Mouse (Mus musculus): ENCODE results near the gene Faap100.

The Faap100 gene

GRCm38 (mm10) chr11:120352571-120353290 is 25.8 kb downstream of the Faap100 start:
- peak; percentile 81 for DNase-seq (ENCODE audit: extremely low read depth, insufficient read length, low spot score)

GRCm38 (mm10) chr11:120352093-120352350 is 26.5 kb downstream of the Faap100 start:
- DNase-seq (ENCODE audit: extremely low read depth, insufficient read length, low spot score), result peak; percentile 19

- DNase-seq (ENCODE audit: extremely low read depth, insufficient read length, low spot score), result peak; percentile 28
Measured at GRCm38 (mm10) chr11:120351250-120352092, 27.1 kb downstream of the Faap100 start.

DNA sequence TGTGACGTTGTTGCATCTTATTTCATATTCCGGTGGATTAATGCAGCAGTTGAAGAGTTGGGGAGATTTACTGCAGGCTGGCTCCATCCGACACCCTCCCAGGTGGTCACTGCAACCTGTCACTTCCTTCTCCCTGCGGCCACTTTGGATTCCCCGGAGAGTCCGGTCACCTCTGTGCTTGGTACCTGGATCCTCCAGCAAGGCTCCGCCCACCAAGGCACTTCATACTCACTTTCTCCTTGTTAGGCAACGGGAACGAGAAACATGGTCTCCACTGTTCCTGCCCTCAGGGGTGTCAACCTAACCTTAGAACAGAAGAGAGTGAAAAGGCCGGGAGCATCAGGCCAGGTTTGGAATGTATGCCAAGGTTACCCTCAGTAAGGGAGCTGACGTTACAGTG is 27.9 kb downstream of the Faap100 start:
- no peak for DNase-seq (ENCODE audit: extremely low read depth, insufficient read length, low spot score)

DNA sequence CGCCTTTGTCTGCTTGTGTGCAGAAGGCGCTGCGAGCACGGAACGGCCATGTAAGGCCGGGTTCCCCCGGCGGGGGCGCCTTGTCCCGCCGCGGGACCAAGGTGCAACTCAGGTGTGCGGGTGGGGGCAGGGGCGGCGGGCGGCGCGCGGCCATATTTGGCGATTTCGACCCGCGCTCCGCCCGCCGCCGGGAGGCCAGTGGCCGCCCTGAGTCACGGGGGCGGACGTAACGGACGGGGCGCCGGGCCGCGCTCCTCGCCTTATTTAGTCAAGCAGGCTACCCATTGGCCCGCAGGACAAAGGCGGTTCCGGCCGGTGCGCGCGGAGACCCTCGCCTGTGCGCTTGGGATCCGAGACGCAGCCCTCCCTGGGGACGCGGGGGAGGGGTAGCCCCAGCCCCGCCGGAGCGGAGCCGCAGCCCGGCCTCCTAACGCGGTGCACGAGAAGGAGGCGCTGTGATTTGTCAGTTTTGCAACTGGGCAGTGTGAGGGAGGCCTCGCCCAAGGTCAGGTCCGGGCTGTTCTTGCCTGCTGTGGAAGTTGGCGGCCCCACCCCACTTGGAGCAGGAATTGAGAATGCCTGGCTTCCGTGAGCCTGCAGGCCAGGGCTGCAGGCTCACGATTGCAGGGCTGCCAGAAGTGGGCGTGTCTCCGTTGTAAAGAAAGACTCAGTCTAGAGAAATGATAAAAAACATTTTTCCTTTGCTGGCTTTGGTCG is 28.4 kb downstream of the Faap100 start:
- peak; percentile 99 for DNase-seq (ENCODE audit: extremely low read depth, insufficient read length, low spot score)

DNA sequence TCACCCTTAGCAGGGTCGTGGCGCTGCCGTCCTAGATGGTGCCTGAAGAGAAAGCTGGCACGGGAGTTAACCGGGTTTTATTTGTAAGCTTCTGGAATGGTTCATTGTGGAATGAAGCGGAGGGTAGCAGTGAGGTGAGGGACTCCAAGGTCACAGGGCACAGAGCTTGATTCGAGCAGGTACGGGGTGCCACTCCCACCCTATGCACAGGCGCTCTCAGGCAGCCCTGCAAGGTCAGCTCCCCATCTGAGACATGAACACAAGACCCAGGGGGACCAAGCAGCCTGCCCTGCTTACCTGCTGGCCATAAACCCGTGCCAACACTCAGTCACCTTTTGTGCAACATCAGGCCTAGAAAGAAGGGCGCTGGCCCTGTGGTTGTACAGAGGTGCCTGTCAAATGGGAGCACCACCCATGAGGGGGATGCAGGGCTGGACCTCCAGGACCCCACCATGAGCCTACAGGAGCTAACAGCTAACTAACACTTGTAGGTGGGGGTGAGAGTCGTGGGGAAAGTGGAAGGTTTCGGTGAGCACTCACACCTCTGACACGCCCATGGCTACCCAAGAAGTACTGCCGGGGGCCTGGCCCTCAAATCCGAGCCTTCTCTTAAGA is 29.1 kb downstream of the Faap100 start:
- DNase-seq (ENCODE audit: extremely low read depth, insufficient read length, low spot score), result peak; percentile 81

- no peak for DNase-seq (ENCODE audit: extremely low read depth, insufficient read length, low spot score)
Measured at GRCm38 (mm10) chr11:120348684-120349370, 29.7 kb downstream of the Faap100 start.

- DNase-seq (ENCODE audit: extremely low read depth, insufficient read length, low spot score), result peak; percentile 92
Measured at GRCm38 (mm10) chr11:120347791-120348683, 30.5 kb downstream of the Faap100 start, which contains the start of gene Actg1. Gene Actg1, minus strand, starts transcription at chr11:120348542.

DNA sequence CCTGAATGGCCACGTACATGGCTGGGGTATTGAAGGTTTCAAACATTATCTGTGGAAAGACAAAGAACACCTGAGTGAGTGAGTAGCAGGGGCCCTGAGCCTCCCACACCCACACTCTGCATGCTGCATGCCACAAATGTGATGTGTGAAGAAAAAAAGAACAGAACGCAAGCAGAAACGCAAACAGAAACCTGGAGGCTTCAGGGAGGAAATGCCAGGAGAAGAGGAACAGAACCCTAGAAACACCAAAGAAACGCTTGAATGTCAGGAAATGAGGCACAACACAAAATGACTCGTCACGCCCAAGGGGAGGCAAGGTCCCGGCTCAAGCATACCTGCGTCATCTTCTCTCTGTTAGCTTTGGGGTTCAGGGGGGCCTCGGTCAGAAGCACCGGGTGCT is 31.3 kb downstream of the Faap100 start:
- DNase-seq (ENCODE audit: extremely low read depth, insufficient read length, low spot score), result peak; percentile 54

DNA sequence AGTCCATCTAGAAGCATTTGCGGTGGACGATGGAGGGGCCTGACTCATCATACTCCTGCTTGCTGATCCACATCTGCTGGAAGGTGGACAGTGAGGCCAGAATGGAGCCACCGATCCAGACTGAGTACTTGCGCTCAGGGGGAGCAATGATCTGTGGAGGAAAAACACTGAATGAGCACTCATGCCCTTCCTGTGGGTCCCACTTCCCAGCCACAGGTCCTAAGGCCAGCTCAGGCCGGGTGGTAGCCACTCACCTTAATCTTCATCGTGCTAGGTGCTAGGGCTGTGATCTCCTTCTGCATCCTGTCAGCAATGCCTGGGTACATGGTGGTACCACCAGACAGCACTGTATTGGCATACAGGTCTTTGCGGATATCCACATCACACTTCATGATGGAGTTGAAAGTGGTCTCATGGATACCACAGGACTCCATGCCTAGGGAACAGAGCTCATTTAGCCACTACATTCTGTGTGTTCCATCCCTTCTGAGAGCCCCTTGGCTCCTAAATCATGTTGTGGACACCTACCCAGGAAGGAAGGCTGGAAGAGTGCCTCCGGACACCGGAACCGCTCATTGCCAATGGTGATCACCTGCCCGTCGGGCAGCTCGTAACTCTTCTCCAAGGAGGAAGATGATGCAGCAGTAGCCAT is 32.1 kb downstream of the Faap100 start:
- peak; percentile 31 for DNase-seq (ENCODE audit: extremely low read depth, insufficient read length, low spot score)

DNA sequence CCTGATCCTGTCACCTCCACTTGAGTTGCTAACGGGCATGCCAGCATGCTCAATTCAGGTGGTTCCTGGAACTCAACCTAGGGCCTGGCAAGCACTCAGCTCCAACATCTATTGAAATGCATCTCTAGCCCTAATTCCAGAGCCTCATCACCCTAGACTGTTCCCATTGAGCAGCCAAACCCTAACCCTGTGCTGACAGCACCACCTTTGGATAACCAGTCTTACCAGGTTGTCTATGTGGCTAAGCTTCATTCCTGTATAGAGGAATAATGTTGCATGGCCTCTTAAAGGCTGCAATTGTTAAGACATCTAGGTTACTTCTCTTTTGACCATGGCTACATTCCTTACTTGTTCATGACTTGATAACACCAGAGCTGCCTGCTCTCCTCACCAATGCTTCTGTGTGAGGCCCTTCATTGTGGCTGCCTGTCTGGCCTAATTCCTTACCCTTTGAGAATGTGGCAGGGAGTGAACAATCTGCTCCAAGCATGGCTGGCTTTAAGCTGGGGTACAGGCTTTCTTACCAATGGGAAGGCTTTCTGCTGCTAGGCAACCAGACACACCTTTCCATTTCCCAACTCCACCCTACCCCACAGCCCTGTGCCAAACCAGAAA is 33.4 kb downstream of the Faap100 start:
- peak; percentile 50 for DNase-seq (ENCODE audit: extremely low read depth, insufficient read length, low spot score)

GRCm38 (mm10) chr11:120344310-120344920 is 34.1 kb downstream of the Faap100 start:
- DNase-seq (ENCODE audit: extremely low read depth, insufficient read length, low spot score), result peak; percentile 56

- peak; percentile 63 for DNase-seq (ENCODE audit: extremely low read depth, insufficient read length, low spot score)
Measured at GRCm38 (mm10) chr11:120343519-120344309, 34.9 kb downstream of the Faap100 start.

- DNase-seq (ENCODE audit: extremely low read depth, insufficient read length, low spot score), result no peak
Measured at GRCm38 (mm10) chr11:120342656-120343160, 35.9 kb downstream of the Faap100 start.

DNA sequence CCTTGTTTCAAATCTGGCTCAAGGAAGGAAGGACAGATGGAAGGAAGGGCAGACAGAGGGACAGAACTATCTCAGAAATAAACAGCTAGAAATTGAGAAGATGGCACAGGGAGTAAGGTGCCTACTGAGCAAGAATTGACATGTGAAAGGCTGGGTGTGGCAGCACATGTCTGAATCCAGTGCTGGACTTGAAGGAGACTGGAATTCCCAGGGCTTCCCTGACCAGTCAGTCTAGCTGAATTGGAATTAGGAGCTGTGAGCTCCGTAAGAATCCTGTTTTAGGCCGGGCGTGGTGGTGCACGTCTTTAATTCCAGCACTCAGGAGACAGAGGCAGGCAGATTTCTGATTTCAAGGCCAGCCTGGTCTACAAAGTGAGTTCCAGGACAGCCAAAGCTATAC is 36.9 kb downstream of the Faap100 start:
- DNase-seq (ENCODE audit: extremely low read depth, insufficient read length, low spot score), result no peak

GRCm38 (mm10) chr11:120339978-120340513 is 38.5 kb downstream of the Faap100 start:
- DNase-seq (ENCODE audit: extremely low read depth, insufficient read length, low spot score), result no peak

- no peak for DNase-seq (ENCODE audit: extremely low read depth, insufficient read length, low spot score)
Measured at GRCm38 (mm10) chr11:120338786-120339185, 39.8 kb downstream of the Faap100 start.

Data from 3134 (cell line).